Mouse (Mus musculus) spleen, adult 2 months (tissue): Measurements from ENCODE around the gene Cpsf4l. TPM values are rescaled to one million over a fixed set of nuclear protein-coding genes. Genes with fewer than 3 reads are reported as not detected.
"Not testable (repeated sequence)": the region's sequence is repeated elsewhere in the genome, so short reads cannot be mapped to it uniquely, and the experiment has no call there.

Experiments
- DNase-seq, 2 experiments: peaks; one replicate each; pipeline versions ENCODE4 v3.0.0 to v3.0.0-alpha.2; 2012 to 2021; ENCODE audit warnings: low spot score in 2 of 2, low read depth in 1 of 2
- H3K27ac ChIP-seq: fragments of 200-500 bp; 2 replicates; pipeline ENCODE4 v1.5.1; 2012; ENCODE audit warnings: low read length, inconsistent platforms; ENCODE audit not compliant: insufficient read depth
- H3K27me3 ChIP-seq: fragments of 200-500 bp; 2 replicates; pipeline ENCODE4 v1.6.1; 2012; ENCODE audit warnings: mild to moderate bottlenecking, moderate library complexity, low read length, inconsistent platforms; ENCODE audit not compliant: control insufficient read depth, insufficient read depth
- H3K36me3 ChIP-seq: fragments of 200-500 bp; 2 replicates; pipeline ENCODE4 v1.6.1; 2012; ENCODE audit warnings: mild to moderate bottlenecking, low read length, inconsistent platforms; ENCODE audit not compliant: control insufficient read depth, insufficient read depth
- H3K4me1 ChIP-seq: fragments of 200-500 bp; 2 replicates; pipeline ENCODE4 v1.6.1; 2011; ENCODE audit warnings: inconsistent platforms; ENCODE audit not compliant: control insufficient read depth, insufficient read depth, insufficient read length
- H3K4me3 ChIP-seq: fragments of 200-500 bp; 2 replicates; pipeline ENCODE4 v1.5.1; 2011; ENCODE audit warnings: mild to moderate bottlenecking, inconsistent platforms; ENCODE audit not compliant: insufficient read depth, insufficient read length; ENCODE audit errors: extremely low read depth
- CTCF ChIP-seq: fragments of 200-500 bp; IDR thresholded peaks from 2 replicates; pipeline ENCODE4 v1.5.1; 2011; ENCODE audit warnings: mild to moderate bottlenecking, inconsistent platforms; ENCODE audit not compliant: insufficient read depth, insufficient read length, insufficient replicate concordance; ENCODE audit errors: extremely low read depth
- POLR2A ChIP-seq: fragments of 200-500 bp; IDR thresholded peaks from 2 replicates; pipeline ENCODE4 v1.6.1; 2011; ENCODE audit warnings: low read depth, low read length, inconsistent platforms
- WGBS: fragments of 180-500 bp; shearing (Covaris S2); methylation state at CpG from one replicate; pipeline ENCODE4 v1.1.7; 2018; 5-methylcytosine and 5-hydroxymethylcytosine counted together
- polyA plus RNA-seq: library from polyadenylated mRNA; depleted of rRNA; stranded (reverse); fragments of >200 nt; gene quantifications from 2 replicates; pipeline ENCODE4 v1.2.3, GENCODE M21; 2012

Gene Cpsf4l
- polyA plus RNA-seq, 1 experiment, result not detected

- no peak for DNase-seq
- H3K36me3 ChIP-seq, result peaks cover 16% of the 10 kb centered on the region
- no peak overlapping the region for H3K27ac ChIP-seq
These were observed 43.2 kb downstream of the Cpsf4l start for GRCm38 (mm10) chr11:113666648-113667047.

GRCm38 (mm10) chr11:113666205-113666604, 43.6 kb downstream of the Cpsf4l start:
- Histone ChIP-seq H3K27me3 (no peaks in the 10 kb centered on the region), H3K4me1 (peaks cover 2% of the 10 kb centered on the region; the same call in 1 of the 2 replicates), H3K36me3 (peaks cover 16% of the 10 kb centered on the region), H3K27ac (no peak overlapping the region), H3K4me3 (no peak overlapping the region)
- DNase-seq, result no peak
- 78% methylated on average over 6 of the region's 6 CpGs for WGBS
- TF ChIP-seq CTCF, result no peak
- TF ChIP-seq POLR2A, result no peak

More at GRCm38 (mm10) chr11:113666648-113667047, 43.2 kb downstream of the Cpsf4l start:
- Histone ChIP-seq H3K4me1 (peaks cover 2% of the 10 kb centered on the region; the same call in 1 of the 2 replicates), H3K27me3 (no peaks in the 10 kb centered on the region), H3K4me3 (no peak overlapping the region)
- TF ChIP-seq CTCF (no peak), POLR2A (no peak)
- WGBS, result 45% methylated on average over 10 of the region's 10 CpGs

- TF ChIP-seq CTCF (no peak), POLR2A (no peak)
- Histone ChIP-seq H3K4me3 (no peak overlapping the region), H3K4me1 (peaks cover 2% of the 10 kb centered on the region; the same call in 1 of the 2 replicates), H3K27ac (no peak overlapping the region), H3K27me3 (no peaks in the 10 kb centered on the region), H3K36me3 (peaks cover 21% of the 10 kb centered on the region)
- no peak for DNase-seq
- 91% methylated on average over 2 of the region's 2 CpGs for WGBS
These were observed 45.5 kb downstream of the Cpsf4l start for GRCm38 (mm10) chr11:113664279-113664678.

GRCm38 (mm10) chr11:113661835-113662351, 47.9 kb downstream of the Cpsf4l start:
- Histone ChIP-seq H3K36me3 (peaks cover 31% of the 10 kb centered on the region), H3K27ac (no peak overlapping the region), H3K27me3 (no peaks in the 10 kb centered on the region), H3K4me1 (peaks cover 2% of the 10 kb centered on the region; the same call in 1 of the 2 replicates), H3K4me3 (no peak overlapping the region)
- TF ChIP-seq POLR2A (no peak), CTCF (no peak)
- 83% methylated on average over 18 of the region's 18 CpGs for WGBS
- no peak for DNase-seq

- Histone ChIP-seq H3K27ac (no peak overlapping the region), H3K4me3 (no peak overlapping the region), H3K27me3 (no peaks in the 10 kb centered on the region), H3K36me3 (peaks cover 39% of the 10 kb centered on the region), H3K4me1 (peaks cover 2% of the 10 kb centered on the region; the same call in 1 of the 2 replicates)
- TF ChIP-seq CTCF (no peak), POLR2A (no peak)
- DNase-seq, result no peak
- 60% methylated on average over 11 of the region's 11 CpGs for WGBS
These were observed 48.9 kb downstream of the Cpsf4l start for GRCm38 (mm10) chr11:113660940-113661339.

GRCm38 (mm10) chr11:113660213-113660612, 49.6 kb downstream of the Cpsf4l start:
- peaks cover 41% of the 10 kb centered on the region for H3K36me3 ChIP-seq
- H3K4me3 ChIP-seq, H3K4me1 ChIP-seq, H3K27me3 ChIP-seq, H3K27ac ChIP-seq, DNase-seq: not testable (repeated sequence)
- WGBS, result 93% methylated on average over 3 of the region's 3 CpGs

GRCm38 (mm10) chr11:113658763-113659162, 51.1 kb downstream of the Cpsf4l start:
- WGBS, result 89% methylated on average over 4 of the region's 4 CpGs
- Histone ChIP-seq H3K4me1 (no peaks in the 10 kb centered on the region), H3K27ac (no peak overlapping the region), H3K36me3 (peaks cover 50% of the 10 kb centered on the region), H3K4me3 (no peak overlapping the region), H3K27me3 (no peaks in the 10 kb centered on the region)
- TF ChIP-seq POLR2A (no peak), CTCF (no peak)
- DNase-seq, result no peak
